Mouse (Mus musculus): ENCODE data around the gene Lactb.

Lactb gene

GRCm38 (mm10) chr9:66977982-66978381 is 2.7 kb upstream of the Lactb start:
- DNase-seq, result peak in 1 of 2 experiments; percentile 22

DNA sequence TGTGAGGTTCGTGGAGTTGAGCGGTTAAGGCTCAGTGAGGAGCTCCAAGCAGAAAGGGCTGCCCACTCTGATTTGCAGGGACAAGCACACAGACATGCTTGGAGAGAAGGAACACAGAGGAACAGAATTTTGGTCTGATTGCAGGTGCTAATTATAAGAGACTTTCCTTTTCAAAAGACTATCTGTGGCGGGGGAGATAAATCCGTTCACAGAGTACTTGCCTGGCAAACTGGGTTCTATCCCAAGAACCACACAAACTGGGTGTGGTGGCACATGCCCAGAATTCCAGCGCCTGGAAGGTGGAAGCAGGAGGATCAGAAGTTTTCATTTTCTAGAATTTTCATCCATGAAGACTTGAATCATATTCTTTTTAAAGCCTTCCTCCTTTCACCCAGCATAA is 1.8 kb upstream of the Lactb start:
- DNase-seq, result no peak

- peak; percentile 91 to 94 for DNase-seq
Observed at GRCm38 (mm10) chr9:66974721-66975225, 511 bp downstream of the Lactb start.

GRCm38 (mm10) chr9:66971116-66971515 is 4.2 kb downstream of the Lactb start:
- no peak for DNase-seq

GRCm38 (mm10) chr9:66967492-66967891 is 7.8 kb downstream of the Lactb start:
- DNase-seq, result no peak

GRCm38 (mm10) chr9:66961478-66961877 is 13.8 kb downstream of the Lactb start:
- no peak for DNase-seq

DNA sequence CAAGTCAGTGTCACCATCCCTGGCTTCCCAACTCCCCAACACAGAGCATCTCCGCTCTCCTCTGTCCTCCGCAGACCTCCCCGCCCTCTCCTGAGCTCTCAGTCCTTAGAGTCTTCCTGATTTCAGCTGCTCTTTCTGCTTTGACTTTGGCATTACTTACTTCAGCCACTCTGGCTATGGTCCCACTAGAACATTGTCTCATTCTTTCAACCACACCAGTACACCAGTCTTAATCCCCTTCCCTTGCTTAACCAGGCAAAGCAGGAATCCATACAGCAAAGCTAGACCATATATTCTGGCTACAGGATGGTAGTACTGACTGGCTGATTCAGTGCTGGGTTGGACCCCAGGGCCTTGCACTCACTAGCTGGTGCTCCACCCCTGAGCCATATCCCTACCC is 17.8 kb downstream of the Lactb start:
- DNase-seq, result no peak

GRCm38 (mm10) chr9:66952886-66953285 is 22.4 kb downstream of the Lactb start:
- no peak for DNase-seq

- DNase-seq, result no peak
Observed at GRCm38 (mm10) chr9:66952321-66952720, 23.0 kb downstream of the Lactb start.

GRCm38 (mm10) chr9:66948536-66948935 is 26.7 kb downstream of the Lactb start:
- DNase-seq, result no peak

GRCm38 (mm10) chr9:66945647-66946641 is 29.3 kb downstream of the Lactb start, which contains the start of gene Rps27l:
Gene Rps27l, plus strand, starts transcription at chr9:66946086.
- DNase-seq, result peak; percentile 96 to 97

DNA sequence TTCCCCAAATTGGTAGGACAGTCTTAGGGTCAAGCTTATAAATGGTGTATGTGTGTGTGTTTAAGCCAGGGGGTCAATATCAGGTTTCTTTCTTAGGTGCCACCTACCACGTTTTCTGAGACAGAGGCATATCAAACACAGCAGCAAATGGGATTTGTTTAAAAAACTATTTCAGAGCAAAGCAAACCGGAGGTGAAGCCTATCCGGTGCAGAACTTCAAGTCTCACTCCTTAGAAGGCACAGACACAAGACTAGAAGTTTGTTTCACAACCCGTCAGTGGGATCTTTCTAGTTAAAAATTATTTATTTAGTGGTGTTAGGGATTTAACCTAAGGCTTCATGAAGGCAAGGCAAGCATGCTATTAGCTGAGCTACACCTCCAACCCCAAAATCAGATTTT is 30.1 kb downstream of the Lactb start:
- no peak for DNase-seq

DNA sequence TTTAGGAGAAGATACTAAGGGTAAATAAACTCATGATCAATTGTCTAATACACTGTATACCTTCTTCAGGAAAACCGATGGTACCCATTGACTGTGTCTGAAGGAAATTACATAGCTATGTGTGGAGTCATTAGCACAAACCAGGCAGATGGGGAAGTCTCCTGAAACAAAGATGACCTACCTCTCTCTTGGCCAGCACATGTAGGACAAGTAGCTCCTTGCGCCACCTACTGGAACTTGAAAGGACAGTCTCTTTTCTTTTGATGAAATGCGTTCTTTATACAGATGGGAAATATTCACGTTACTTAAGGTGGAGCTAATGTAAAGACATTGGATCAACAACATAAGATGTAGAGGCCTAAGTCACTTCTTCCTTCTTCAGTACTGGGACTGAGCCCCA is 36.4 kb downstream of the Lactb start:
- peak; percentile 22 to 42 for DNase-seq

DNA sequence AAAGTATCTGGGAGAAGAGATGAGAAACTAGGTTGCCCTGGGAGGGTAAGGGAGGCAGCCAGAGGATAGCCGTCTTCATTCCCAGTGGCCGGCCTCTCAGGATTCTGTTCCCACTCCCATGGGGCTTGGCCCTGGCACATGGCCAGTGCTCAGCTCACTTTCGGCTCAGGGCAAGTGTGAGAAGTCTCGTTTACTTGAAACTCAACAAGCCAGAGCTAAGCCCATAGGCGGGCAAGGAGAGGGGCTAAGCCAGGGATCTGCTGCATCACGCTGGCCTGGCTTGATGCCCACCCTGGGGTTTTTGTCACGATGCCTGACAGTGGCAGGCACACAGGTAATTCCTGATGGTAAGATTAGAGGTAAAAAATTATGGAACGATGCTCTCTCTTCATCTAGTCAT is 37.8 kb downstream of the Lactb start:
- peak; percentile 46 to 59 for DNase-seq

DNA sequence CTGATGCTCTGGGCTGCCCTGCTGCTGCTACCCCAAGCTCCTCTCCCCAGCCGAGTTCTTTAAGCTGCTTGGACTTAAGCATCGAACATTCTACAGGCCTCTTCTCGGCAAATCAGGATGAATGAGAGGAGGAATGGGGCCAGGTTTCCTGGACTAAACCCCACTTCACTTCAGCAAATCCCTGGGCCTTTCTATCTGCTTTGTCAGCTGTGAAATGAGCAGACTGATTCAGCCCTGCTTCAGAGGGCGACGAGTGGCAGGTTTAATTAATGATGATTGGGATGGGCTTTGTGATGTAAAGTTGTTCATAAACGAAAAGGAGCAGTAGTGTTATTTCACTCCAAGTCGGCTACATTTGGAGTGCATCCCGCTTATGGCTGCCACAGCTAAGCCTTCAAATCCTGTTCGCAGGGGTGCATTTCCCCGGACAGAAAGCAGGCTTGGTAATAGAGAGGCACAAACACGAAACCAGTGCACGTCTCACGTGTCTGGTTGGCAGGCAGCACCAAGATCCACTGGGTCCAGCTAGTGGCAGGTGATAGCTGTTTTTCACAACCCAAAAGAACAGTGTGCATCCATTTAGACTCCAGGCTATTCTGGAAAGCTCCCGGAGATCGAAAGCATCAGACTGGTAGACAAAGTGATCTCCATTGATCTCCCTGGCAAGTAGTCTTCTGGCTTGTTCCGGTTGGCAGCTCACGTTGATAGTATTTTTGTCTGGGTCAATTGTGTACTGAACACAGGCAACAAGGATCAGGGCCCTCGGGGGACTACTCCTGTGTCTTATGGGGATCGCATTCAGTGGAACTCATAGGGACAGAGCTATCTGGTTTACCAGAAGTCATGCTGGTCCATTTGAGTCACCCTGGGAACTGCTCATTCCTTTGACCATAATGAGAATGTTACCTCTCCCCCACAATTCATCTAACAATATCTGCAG is 41.1 kb downstream of the Lactb start:
- no peak for DNase-seq

DNA sequence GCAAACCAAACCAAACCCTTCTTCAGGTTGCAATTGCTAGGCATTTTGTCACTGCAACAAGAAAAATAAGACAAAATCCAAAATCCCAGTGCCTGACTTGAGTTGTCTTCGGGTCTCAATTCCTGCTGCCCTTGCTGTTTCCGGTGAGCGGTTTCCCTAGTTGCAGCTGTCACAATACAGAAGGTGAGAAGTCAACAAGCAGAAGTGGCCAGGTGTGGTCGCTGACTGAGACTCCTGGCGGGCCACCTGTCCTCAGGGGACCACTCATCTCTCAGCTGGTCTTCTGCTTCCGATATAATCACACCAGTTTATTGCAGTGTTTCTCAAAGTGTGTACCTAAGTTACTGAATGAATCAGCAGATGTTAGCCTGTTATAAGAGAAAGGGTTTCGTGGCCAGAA is 44.9 kb downstream of the Lactb start:
- no peak for DNase-seq

- DNase-seq, result no peak
Observed at GRCm38 (mm10) chr9:66927696-66928402, 47.4 kb downstream of the Lactb start.

DNA sequence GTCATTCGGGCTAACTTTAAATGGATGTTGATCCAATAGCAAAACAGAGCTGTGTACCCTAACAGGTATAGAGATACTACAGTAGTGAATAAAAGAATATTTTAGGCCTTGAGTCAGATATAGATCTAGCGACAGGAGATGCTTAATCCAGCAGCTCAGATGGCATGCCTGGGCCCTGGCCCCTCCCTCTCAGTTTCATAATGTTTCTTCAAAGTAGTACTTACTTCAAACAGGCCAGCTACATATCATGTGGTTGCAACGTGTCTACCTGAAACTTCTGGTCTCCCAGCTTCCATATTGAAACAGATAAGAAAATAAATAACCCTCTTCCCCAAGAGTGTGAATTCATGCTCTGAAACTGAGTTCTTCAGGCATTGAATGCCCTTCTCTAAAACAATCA is 49.4 kb downstream of the Lactb start:
- DNase-seq, result no peak

- DNase-seq, result peak in 1 of 2 experiments; percentile 20
Observed at GRCm38 (mm10) chr9:66922076-66922475, 53.2 kb downstream of the Lactb start.

DNA sequence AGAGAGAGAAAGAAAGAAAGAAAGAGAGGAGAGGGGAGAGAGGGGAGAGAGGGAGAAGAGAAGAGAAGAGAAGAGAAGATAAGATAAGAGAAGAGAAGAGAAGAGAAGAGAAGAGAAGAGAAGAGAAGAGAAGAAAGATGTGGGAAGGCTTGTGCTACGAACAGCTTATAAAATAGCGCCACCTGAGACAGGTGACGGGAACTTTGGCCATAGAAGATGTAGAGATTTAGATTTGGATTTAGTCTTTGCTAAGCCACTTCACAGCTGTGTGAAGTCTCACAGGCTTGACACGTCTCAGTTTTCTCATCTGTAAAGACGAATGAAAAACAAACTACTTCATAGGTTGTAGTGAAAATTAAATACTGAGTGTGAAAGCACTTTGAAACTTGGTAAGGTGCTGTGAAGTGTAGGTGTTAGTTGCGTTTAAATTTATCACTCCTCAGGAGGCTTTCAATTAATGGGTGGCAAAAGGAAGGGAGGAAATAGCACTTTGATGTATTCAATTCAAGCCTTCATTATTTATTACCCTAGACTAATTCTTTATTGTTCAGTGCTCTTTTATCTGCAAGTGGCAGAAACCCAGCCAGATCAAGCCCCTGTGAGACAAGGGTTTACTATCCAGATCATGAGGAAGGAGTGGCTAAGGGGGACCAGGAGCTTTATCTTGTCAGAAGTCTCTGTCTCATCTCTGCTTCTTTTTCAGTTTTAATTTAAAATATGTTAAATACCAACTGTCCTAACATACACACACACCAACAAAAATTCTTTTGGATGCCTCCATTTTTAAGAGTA is 54.6 kb downstream of the Lactb start:
- no peak for DNase-seq

DNA sequence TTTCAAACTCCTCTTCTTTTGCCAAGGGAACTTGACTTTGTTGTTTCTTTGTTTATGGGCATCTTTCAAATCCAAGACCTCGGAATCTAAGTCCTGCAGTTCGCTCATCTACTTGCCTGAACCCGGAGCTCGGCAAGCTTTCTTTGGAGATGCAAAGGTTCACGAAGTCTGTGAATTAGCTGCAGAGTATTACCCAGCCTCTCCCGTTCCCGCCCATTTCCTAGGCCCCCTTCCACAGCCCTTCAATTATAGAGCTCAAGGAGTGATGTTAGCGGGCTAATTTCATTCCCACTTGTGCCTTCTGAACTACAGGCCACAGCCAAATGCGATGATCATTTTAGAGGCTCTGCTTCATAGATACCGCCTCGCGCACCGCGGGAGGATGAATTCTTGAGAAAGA is 55.3 kb downstream of the Lactb start:
- DNase-seq, result peak; percentile 36 to 48

Measured in kidney, postnatal 4 days (tissue).